Mouse (Mus musculus): Measurements from ENCODE around the gene Plek. TPM values are rescaled to one million over a fixed set of nuclear protein-coding genes. Genes with fewer than 3 reads are reported as not detected.
"Not testable (repeated sequence)": the region's sequence is repeated elsewhere in the genome, so short reads cannot be mapped to it uniquely, and the experiment has no call there.

The Plek gene
- polyA plus RNA-seq, 1 experiment from 2014 or later: 9.9 TPM

DNA sequence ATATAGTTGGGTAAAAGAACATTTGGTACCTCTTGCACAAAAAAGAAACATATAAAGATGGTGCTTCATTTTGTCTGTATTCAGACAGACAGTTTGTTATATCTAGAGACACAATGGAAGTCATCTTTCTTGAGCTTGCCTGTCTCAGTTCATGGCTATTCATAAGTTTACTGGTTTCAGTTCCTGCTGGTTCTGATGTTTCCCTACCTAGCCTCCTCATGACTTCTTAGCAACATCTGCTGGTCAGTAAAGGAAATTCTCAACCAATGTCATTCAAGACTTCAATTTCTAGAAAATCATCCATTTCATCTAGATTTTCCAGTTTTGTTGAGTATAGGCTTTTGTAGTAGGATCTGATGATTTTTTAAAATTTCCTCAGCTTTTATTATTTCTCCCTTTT, 39.2 kb downstream of the Plek start:
- Histone ChIP-seq H3K27me3 (replicated peaks; ENCODE audit: insufficient read depth, low read length) (no peaks in the 10 kb centered on the region), H3K27ac (ENCODE audit: low read length) (no peak overlapping the region), H3K9me3 (ENCODE audit: low read length) (no peaks in the 10 kb centered on the region), H3K4me2 (replicated peaks; ENCODE audit: low read depth, low read length) (no peak overlapping the region), H3K4me1 (ENCODE audit: insufficient read depth, low read depth, low read length) (no peaks in the 10 kb centered on the region), H3K9ac (replicated peaks; ENCODE audit: low read depth) (no peak overlapping the region), H3K36me3 (ENCODE audit: insufficient read depth, low read length) (no peaks in the 10 kb centered on the region), H3K4me3 (ENCODE audit: low read depth, low read length) (no peak overlapping the region)
- no peak for ATAC-seq
- TF ChIP-seq CTCF (IDR thresholded peaks at IDR 0.05) (no peak), EP300 (IDR thresholded peaks at IDR 0.05) (no peak)
- DNase-seq (ENCODE audit: low spot score): peak; percentile 11

GRCm38 (mm10) chr11:17008498-17008941, 43.7 kb downstream of the Plek start:
- DNase-seq (ENCODE audit: low spot score): peak; percentile 71
- H3K4me2 ChIP-seq (replicated peaks; ENCODE audit: low read depth, low read length): no peak overlapping the region
- 40% methylated on average over 7 of the region's 7 CpGs for WGBS

DNA sequence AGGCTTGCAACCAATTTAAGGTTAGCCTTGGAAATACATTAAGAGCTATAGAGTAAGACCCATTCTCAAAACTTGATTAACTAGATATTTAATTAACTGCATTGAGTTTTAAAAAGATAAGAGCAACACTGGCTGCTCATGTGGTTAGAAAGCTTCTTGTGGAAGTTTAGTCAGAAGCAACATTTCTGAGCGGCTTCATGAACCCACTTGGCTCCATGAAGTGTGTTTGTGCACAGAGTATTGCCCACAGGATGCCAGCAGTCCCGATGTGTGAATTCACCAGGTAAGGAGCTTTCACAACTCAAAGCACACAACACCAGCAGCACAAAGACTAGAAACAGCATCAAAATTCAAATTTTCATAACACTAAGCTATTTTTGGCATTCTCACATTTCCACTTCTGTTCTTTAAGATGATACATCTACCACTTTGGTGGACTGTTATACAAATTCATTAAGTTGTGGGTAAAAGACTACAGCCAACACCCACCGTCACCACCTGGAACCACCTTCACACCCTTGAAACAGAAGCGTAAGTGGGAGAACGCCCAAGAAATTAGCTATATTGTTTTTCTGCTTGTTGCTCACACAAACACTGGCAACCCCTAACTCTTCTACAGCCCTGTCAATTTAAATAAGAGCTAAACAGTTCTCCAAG, 44.5 kb downstream of the Plek start:
- Histone ChIP-seq H3K4me3 (ENCODE audit: low read depth, low read length) (peak overlapping the region; percentile 3; the same call in 1 of the 2 replicates), H3K27me3 (replicated peaks; ENCODE audit: insufficient read depth, low read length) (no peaks in the 10 kb centered on the region), H3K4me1 (ENCODE audit: insufficient read depth, low read depth, low read length) (no peaks in the 10 kb centered on the region), H3K4me2 (replicated peaks; ENCODE audit: low read depth, low read length) (no peak overlapping the region), H3K9me3 (ENCODE audit: low read length) (no peaks in the 10 kb centered on the region), H3K36me3 (ENCODE audit: insufficient read depth, low read length) (no peaks in the 10 kb centered on the region), H3K27ac (ENCODE audit: low read length) (no peak overlapping the region), H3K9ac (replicated peaks; ENCODE audit: low read depth) (no peak overlapping the region)
- TF ChIP-seq CTCF (IDR thresholded peaks at IDR 0.05) (no peak), EP300 (IDR thresholded peaks at IDR 0.05) (no peak)
- DNase-seq (ENCODE audit: low spot score) (no peak), ATAC-seq (no peak)
- WGBS: 76% methylated on average over 5 of the region's 5 CpGs

More at GRCm38 (mm10) chr11:17008498-17008941, 43.7 kb downstream of the Plek start:
- TF ChIP-seq CTCF (IDR thresholded peaks at IDR 0.05) (no peak), EP300 (IDR thresholded peaks at IDR 0.05) (no peak)
- Histone ChIP-seq H3K36me3 (ENCODE audit: insufficient read depth, low read length) (no peaks in the 10 kb centered on the region), H3K27ac (ENCODE audit: low read length) (no peak overlapping the region), H3K9ac (replicated peaks; ENCODE audit: low read depth) (no peak overlapping the region), H3K4me3 (ENCODE audit: low read depth, low read length) (peak overlapping the region; percentile 3; the same call in 1 of the 2 replicates), H3K9me3 (ENCODE audit: low read length) (no peaks in the 10 kb centered on the region), H3K4me1 (ENCODE audit: insufficient read depth, low read depth, low read length) (no peaks in the 10 kb centered on the region), H3K27me3 (replicated peaks; ENCODE audit: insufficient read depth, low read length) (no peaks in the 10 kb centered on the region)
- ATAC-seq: no peak; the same call in 1 of the 2 replicates

DNA sequence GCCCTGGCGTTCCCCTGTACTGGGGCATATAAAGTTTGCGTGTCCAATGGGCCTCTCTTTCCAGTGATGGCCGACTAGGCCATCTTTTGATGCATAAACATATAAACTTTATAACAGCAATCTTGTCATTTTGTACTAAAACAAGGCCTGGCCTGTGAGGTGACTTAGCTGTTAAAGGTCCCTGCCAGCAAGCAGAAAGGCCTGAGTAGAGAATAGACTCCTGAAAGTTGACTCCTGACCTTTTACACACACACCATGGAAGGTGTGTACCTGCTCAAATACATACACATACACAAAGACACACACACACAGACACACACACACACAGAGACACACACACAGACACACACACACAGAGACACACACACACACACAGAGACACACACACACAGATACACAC, 45.7 kb downstream of the Plek start:
- WGBS: 93% methylated on average over 2 of the region's 3 CpGs

DNA sequence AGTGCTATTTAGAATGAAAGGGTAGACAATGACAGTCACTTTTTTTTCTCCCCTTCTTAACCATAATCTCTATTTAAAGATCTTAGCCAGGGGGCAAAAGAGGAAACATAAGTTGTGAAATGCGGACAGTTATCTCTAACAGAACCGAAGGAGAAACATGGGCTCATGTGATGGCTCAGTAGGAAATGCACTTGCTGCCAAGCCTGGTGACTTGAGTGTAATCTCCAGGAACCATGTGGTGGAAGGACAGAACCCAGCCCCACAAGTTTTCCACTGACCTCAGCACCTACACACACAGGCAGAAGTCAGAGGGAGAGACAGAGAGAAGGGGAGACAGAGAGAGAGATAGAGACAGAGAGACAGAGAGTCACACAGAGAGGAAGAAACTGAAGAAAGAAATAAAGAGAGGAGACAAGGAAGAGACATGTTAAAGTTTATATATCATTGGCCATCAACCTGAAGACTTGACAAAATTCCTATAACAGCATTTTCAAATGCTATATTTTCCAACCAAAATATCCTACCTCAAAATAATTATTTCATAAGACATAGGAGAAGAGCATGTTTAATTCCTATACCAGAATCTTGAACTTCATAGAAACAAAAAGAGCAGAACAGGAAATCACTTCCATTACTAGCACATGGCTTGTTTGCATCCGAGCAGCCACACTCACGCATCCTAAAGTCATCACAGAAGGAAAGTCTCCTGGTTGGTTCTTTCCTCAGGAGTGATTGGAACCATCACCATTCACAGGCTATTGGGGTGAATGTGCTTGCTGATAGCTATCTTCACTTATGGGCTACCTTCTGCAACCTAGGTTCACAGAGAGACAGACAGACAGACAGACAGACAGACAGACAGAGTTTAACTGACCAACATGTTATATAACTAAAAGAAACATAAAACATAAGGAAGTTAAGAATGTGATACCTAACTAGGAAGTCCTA, 47.0 kb downstream of the Plek start:
- Histone ChIP-seq H3K4me2 (replicated peaks; ENCODE audit: low read depth, low read length) (no peak overlapping the region), H3K27me3 (replicated peaks; ENCODE audit: insufficient read depth, low read length) (no peaks in the 10 kb centered on the region), H3K9ac (replicated peaks; ENCODE audit: low read depth) (no peak overlapping the region), H3K36me3 (ENCODE audit: insufficient read depth, low read length) (no peaks in the 10 kb centered on the region), H3K4me1 (ENCODE audit: insufficient read depth, low read depth, low read length) (no peaks in the 10 kb centered on the region), H3K4me3 (ENCODE audit: low read depth, low read length) (no peak overlapping the region), H3K27ac (ENCODE audit: low read length) (no peak overlapping the region), H3K9me3 (ENCODE audit: low read length) (no peaks in the 10 kb centered on the region)
- 48% methylated on average over 4 of the region's 4 CpGs for WGBS
- no peak for TF ChIP-seq EP300 (IDR thresholded peaks at IDR 0.05)
- ATAC-seq: no peak
- peak; percentile 15 for DNase-seq (ENCODE audit: low spot score)

More for the DNA sequence above, 45.7 kb downstream of the Plek start:
- H3K4me1 ChIP-seq (ENCODE audit: insufficient read depth, low read depth, low read length); H3K27me3 ChIP-seq (replicated peaks; ENCODE audit: insufficient read depth, low read length); H3K9me3 ChIP-seq (ENCODE audit: low read length); H3K4me3 ChIP-seq (ENCODE audit: low read depth, low read length); H3K36me3 ChIP-seq (ENCODE audit: insufficient read depth, low read length); H3K4me2 ChIP-seq (replicated peaks; ENCODE audit: low read depth, low read length); H3K27ac ChIP-seq (ENCODE audit: low read length); H3K9ac ChIP-seq (replicated peaks; ENCODE audit: low read depth); ATAC-seq; DNase-seq (ENCODE audit: low spot score): not testable (repeated sequence)

GRCm38 (mm10) chr11:17003757-17004156, 48.4 kb downstream of the Plek start:
- no peak for TF ChIP-seq EP300 (IDR thresholded peaks at IDR 0.05)
- TF ChIP-seq CTCF (IDR thresholded peaks at IDR 0.05): no peak
- Histone ChIP-seq H3K36me3 (ENCODE audit: insufficient read depth, low read length) (no peaks in the 10 kb centered on the region), H3K9ac (replicated peaks; ENCODE audit: low read depth) (no peak overlapping the region), H3K4me3 (ENCODE audit: low read depth, low read length) (no peak overlapping the region), H3K9me3 (ENCODE audit: low read length) (no peaks in the 10 kb centered on the region), H3K4me2 (replicated peaks; ENCODE audit: low read depth, low read length) (no peak overlapping the region), H3K27ac (ENCODE audit: low read length) (no peak overlapping the region), H3K27me3 (replicated peaks; ENCODE audit: insufficient read depth, low read length) (no peaks in the 10 kb centered on the region), H3K4me1 (ENCODE audit: insufficient read depth, low read depth, low read length) (no peaks in the 10 kb centered on the region)
- DNase-seq (ENCODE audit: low spot score) (no peak), ATAC-seq (no peak)
- WGBS: 70% methylated on average over 3 of the region's 3 CpGs

Data from lung, postnatal 0 days (tissue).